Mouse (Mus musculus): ENCODE results near the gene Notch2. TPM values are rescaled to one million over a fixed set of nuclear protein-coding genes. Genes with fewer than 3 reads are reported as not detected.
A peak's percentile ranks its signal among the peaks of the same experiment; 100 is the strongest.

Notch2 gene
- polyA plus RNA-seq, 1 experiment from 2014 or later: 7.9 TPM

- no peak for ATAC-seq (ENCODE audit: low read depth)
- 44% methylated on average over 3 of the region's 3 CpGs for WGBS (ENCODE audit: insufficient replicate concordance)
- peaks cover 40% of the 10 kb centered on the region for H3K4me1 ChIP-seq (ENCODE audit: control insufficient read depth, low read depth, low read length)
Observed at GRCm38 (mm10) chr3:98066434-98066833, 53.1 kb downstream of the Notch2 start.

GRCm38 (mm10) chr3:98067413-98067812 lies 54.1 kb downstream of the Notch2 start:
- Histone ChIP-seq H3K27ac (ENCODE audit: low read length) (no peak overlapping the region), H3K4me3 (ENCODE audit: low read depth, low read length) (no peak overlapping the region), H3K4me2 (ENCODE audit: low read depth, low read length) (no peak overlapping the region), H3K9ac (ENCODE audit: low read depth, low read length) (no peak overlapping the region), H3K4me1 (ENCODE audit: control insufficient read depth, low read depth, low read length) (peaks cover 32% of the 10 kb centered on the region), H3K27me3 (ENCODE audit: control insufficient read depth, insufficient read depth, low read depth, low read length) (no peaks in the 10 kb centered on the region), H3K9me3 (replicated peaks; ENCODE audit: control insufficient read depth, low read length) (no peaks in the 10 kb centered on the region), H3K36me3 (ENCODE audit: control insufficient read depth, insufficient read depth) (no peaks in the 10 kb centered on the region; the same call in 1 of the 2 replicates)
- no peak for ATAC-seq (ENCODE audit: low read depth)
- WGBS (ENCODE audit: insufficient replicate concordance): 82% methylated on average over 3 of the region's 3 CpGs

More at GRCm38 (mm10) chr3:98066434-98066833, 53.1 kb downstream of the Notch2 start:
- Histone ChIP-seq H3K4me3 (ENCODE audit: low read depth, low read length) (no peak overlapping the region), H3K27ac (ENCODE audit: low read length) (no peak overlapping the region; the same call in 1 of the 2 replicates), H3K27me3 (ENCODE audit: control insufficient read depth, insufficient read depth, low read depth, low read length) (no peaks in the 10 kb centered on the region), H3K36me3 (ENCODE audit: control insufficient read depth, insufficient read depth) (no peaks in the 10 kb centered on the region), H3K9ac (ENCODE audit: low read depth, low read length) (no peak overlapping the region), H3K9me3 (replicated peaks; ENCODE audit: control insufficient read depth, low read length) (no peaks in the 10 kb centered on the region), H3K4me2 (ENCODE audit: low read depth, low read length) (no peak overlapping the region)

GRCm38 (mm10) chr3:98067852-98068491 lies 54.6 kb downstream of the Notch2 start:
- no peaks in the 10 kb centered on the region for H3K27me3 ChIP-seq (ENCODE audit: control insufficient read depth, insufficient read depth, low read depth, low read length)
- no peaks in the 10 kb centered on the region; the same call in 1 of the 2 replicates for H3K36me3 ChIP-seq (ENCODE audit: control insufficient read depth, insufficient read depth)
- no peak overlapping the region for H3K9ac ChIP-seq (ENCODE audit: low read depth, low read length)
- no peak overlapping the region for H3K4me3 ChIP-seq (ENCODE audit: low read depth, low read length)
- no peak overlapping the region for H3K27ac ChIP-seq (ENCODE audit: low read length)
- no peak for ATAC-seq (ENCODE audit: low read depth)
- H3K4me1 ChIP-seq (ENCODE audit: control insufficient read depth, low read depth, low read length): peaks cover 27% of the 10 kb centered on the region
- WGBS (ENCODE audit: insufficient replicate concordance): 65% methylated on average over 12 of the region's 12 CpGs
- no peaks in the 10 kb centered on the region for H3K9me3 ChIP-seq (replicated peaks; ENCODE audit: control insufficient read depth, low read length)
- H3K4me2 ChIP-seq (ENCODE audit: low read depth, low read length): no peak overlapping the region

DNA sequence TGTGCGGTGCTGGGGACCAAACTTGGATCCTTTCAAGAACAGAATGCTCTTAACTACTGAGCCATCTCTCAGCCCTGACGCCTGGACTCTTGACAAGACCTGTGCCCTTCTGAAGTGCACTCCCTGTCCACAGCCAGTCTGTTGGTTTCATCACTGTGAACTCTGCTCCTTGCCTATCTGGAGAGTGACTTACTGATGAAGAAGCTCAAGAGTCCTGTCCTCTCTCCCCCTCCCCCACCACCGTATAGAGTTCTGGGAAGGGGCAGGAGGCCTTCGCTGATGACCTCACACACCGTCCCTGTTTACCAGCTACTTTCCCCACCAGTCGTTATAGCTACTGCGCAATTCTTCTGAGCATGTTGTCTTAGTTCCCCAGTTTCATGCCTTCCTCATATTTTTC lies 55.8 kb downstream of the Notch2 start:
- Histone ChIP-seq H3K4me2 (ENCODE audit: low read depth, low read length) (no peak overlapping the region), H3K9ac (ENCODE audit: low read depth, low read length) (no peak overlapping the region), H3K27me3 (ENCODE audit: control insufficient read depth, insufficient read depth, low read depth, low read length) (no peaks in the 10 kb centered on the region), H3K36me3 (ENCODE audit: control insufficient read depth, insufficient read depth) (peaks cover 7% of the 10 kb centered on the region; the same call in 1 of the 2 replicates), H3K27ac (ENCODE audit: low read length) (peak overlapping the region; percentile 54; the same call in 1 of the 2 replicates), H3K4me1 (ENCODE audit: control insufficient read depth, low read depth, low read length) (peaks cover 15% of the 10 kb centered on the region), H3K9me3 (replicated peaks; ENCODE audit: control insufficient read depth, low read length) (no peaks in the 10 kb centered on the region), H3K4me3 (ENCODE audit: low read depth, low read length) (no peak overlapping the region)
- WGBS (ENCODE audit: insufficient replicate concordance): 60% methylated on average over 7 of the region's 7 CpGs
- ATAC-seq (ENCODE audit: low read depth): peak; percentile 70

- Histone ChIP-seq H3K36me3 (ENCODE audit: control insufficient read depth, insufficient read depth) (peaks cover 7% of the 10 kb centered on the region; the same call in 1 of the 2 replicates), H3K9me3 (replicated peaks; ENCODE audit: control insufficient read depth, low read length) (no peaks in the 10 kb centered on the region), H3K4me3 (ENCODE audit: low read depth, low read length) (no peak overlapping the region), H3K4me1 (ENCODE audit: control insufficient read depth, low read depth, low read length) (peaks cover 12% of the 10 kb centered on the region), H3K27ac (ENCODE audit: low read length) (no peak overlapping the region), H3K27me3 (ENCODE audit: control insufficient read depth, insufficient read depth, low read depth, low read length) (no peaks in the 10 kb centered on the region), H3K4me2 (ENCODE audit: low read depth, low read length) (no peak overlapping the region), H3K9ac (ENCODE audit: low read depth, low read length) (no peak overlapping the region)
- WGBS (ENCODE audit: insufficient replicate concordance): 66% methylated on average over 3 of the region's 3 CpGs
- no peak for ATAC-seq (ENCODE audit: low read depth)
Observed at GRCm38 (mm10) chr3:98069856-98070255, 56.5 kb downstream of the Notch2 start.

- Histone ChIP-seq H3K4me2 (ENCODE audit: low read depth, low read length) (no peak overlapping the region), H3K4me3 (ENCODE audit: low read depth, low read length) (no peak overlapping the region), H3K9ac (ENCODE audit: low read depth, low read length) (no peak overlapping the region), H3K27me3 (ENCODE audit: control insufficient read depth, insufficient read depth, low read depth, low read length) (no peaks in the 10 kb centered on the region), H3K4me1 (ENCODE audit: control insufficient read depth, low read depth, low read length) (peaks cover 10% of the 10 kb centered on the region), H3K27ac (ENCODE audit: low read length) (no peak overlapping the region), H3K9me3 (replicated peaks; ENCODE audit: control insufficient read depth, low read length) (no peaks in the 10 kb centered on the region), H3K36me3 (ENCODE audit: control insufficient read depth, insufficient read depth) (peaks cover 7% of the 10 kb centered on the region; the same call in 1 of the 2 replicates)
- 81% methylated on average over 8 of the region's 8 CpGs for WGBS (ENCODE audit: insufficient replicate concordance)
- ATAC-seq (ENCODE audit: low read depth): no peak
Observed at GRCm38 (mm10) chr3:98072570-98072969, 59.2 kb downstream of the Notch2 start.

DNA sequence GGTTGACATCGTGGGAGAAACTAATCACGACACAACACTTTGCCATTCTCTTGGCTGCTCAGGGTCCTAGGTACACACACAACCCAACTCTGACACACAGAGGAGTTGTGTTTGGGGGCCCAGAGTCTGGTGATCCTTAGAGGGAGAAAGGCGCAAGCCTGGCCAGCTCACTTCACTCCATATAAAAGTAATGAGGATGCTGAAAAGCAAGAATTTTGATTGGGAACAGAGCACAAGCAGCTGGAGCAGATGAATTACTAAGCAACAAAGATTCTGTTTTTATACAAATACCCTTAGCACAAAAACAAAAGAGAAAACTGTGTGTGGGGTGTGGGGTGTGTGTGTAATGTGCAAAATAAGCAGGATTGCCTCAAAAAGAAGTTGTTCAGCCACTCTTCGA lies 60.2 kb downstream of the Notch2 start:
- Histone ChIP-seq H3K9me3 (replicated peaks; ENCODE audit: control insufficient read depth, low read length) (no peaks in the 10 kb centered on the region), H3K4me1 (ENCODE audit: control insufficient read depth, low read depth, low read length) (peaks cover 6% of the 10 kb centered on the region; the same call in 1 of the 2 replicates), H3K9ac (ENCODE audit: low read depth, low read length) (no peak overlapping the region), H3K36me3 (ENCODE audit: control insufficient read depth, insufficient read depth) (peaks cover 7% of the 10 kb centered on the region; the same call in 1 of the 2 replicates), H3K27ac (ENCODE audit: low read length) (no peak overlapping the region), H3K27me3 (ENCODE audit: control insufficient read depth, insufficient read depth, low read depth, low read length) (no peaks in the 10 kb centered on the region), H3K4me2 (ENCODE audit: low read depth, low read length) (no peak overlapping the region), H3K4me3 (ENCODE audit: low read depth, low read length) (no peak overlapping the region)
- ATAC-seq (ENCODE audit: low read depth): no peak
- 76% methylated on average over 4 of the region's 4 CpGs for WGBS (ENCODE audit: insufficient replicate concordance)

GRCm38 (mm10) chr3:98074622-98075231 lies 61.4 kb downstream of the Notch2 start:
- WGBS (ENCODE audit: insufficient replicate concordance): 67% methylated on average over 6 of the region's 6 CpGs

DNA sequence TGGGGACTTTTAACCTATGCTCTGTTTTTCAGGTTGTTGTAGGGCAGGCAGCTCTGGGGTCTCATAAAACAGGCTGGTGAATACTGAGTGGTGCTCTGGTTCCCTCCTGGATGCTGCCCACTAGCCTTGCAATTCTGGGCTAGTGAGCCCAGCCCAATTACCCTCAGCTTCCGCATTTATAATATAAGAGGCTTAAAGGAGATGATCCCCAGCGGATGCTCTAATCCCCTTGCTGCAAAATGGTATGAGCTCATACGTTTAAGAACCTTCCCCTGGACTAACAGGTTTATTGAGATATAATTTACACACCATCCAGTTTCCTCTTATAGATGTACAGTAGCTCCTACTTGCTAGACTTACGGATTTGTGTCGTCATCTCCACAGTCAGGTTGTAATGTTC lies 64.5 kb downstream of the Notch2 start:
- 82% methylated on average over 5 of the region's 5 CpGs for WGBS (ENCODE audit: insufficient replicate concordance)
- H3K4me1 ChIP-seq (ENCODE audit: control insufficient read depth, low read depth, low read length): peaks cover 29% of the 10 kb centered on the region
- no peak overlapping the region for H3K4me3 ChIP-seq (ENCODE audit: low read depth, low read length)
- no peak overlapping the region for H3K27ac ChIP-seq (ENCODE audit: low read length)
- no peak for ATAC-seq (ENCODE audit: low read depth)
- peaks cover 7% of the 10 kb centered on the region; the same call in 1 of the 2 replicates for H3K36me3 ChIP-seq (ENCODE audit: control insufficient read depth, insufficient read depth)
- no peaks in the 10 kb centered on the region for H3K27me3 ChIP-seq (ENCODE audit: control insufficient read depth, insufficient read depth, low read depth, low read length)
- H3K9ac ChIP-seq (ENCODE audit: low read depth, low read length): no peak overlapping the region
- no peaks in the 10 kb centered on the region for H3K9me3 ChIP-seq (replicated peaks; ENCODE audit: control insufficient read depth, low read length)
- no peak overlapping the region for H3K4me2 ChIP-seq (ENCODE audit: low read depth, low read length)

More at GRCm38 (mm10) chr3:98074622-98075231, 61.4 kb downstream of the Notch2 start:
- Histone ChIP-seq H3K4me2 (ENCODE audit: low read depth, low read length) (no peak overlapping the region), H3K4me3 (ENCODE audit: low read depth, low read length) (no peak overlapping the region), H3K27me3 (ENCODE audit: control insufficient read depth, insufficient read depth, low read depth, low read length) (no peaks in the 10 kb centered on the region), H3K27ac (ENCODE audit: low read length) (no peak overlapping the region), H3K9ac (ENCODE audit: low read depth, low read length) (no peak overlapping the region), H3K9me3 (replicated peaks; ENCODE audit: control insufficient read depth, low read length) (no peaks in the 10 kb centered on the region), H3K4me1 (ENCODE audit: control insufficient read depth, low read depth, low read length) (peaks cover 2% of the 10 kb centered on the region), H3K36me3 (ENCODE audit: control insufficient read depth, insufficient read depth) (peaks cover 7% of the 10 kb centered on the region; the same call in 1 of the 2 replicates)
- no peak for ATAC-seq (ENCODE audit: low read depth)

All from liver, embryonic 16.5 days (tissue).